Mouse (Mus musculus): ENCODE results near the gene Celsr2. TPM values are rescaled to one million over a fixed set of nuclear protein-coding genes. Genes with fewer than 3 reads are reported as not detected.

The Celsr2 gene
- polyA plus RNA-seq, 1 experiment from 2014 or later = 79.1 TPM

- 88% methylated on average over 8 of the region's 8 CpGs for WGBS
- H3K4me3 ChIP-seq = peak overlapping the region; percentile 96
- peaks cover 97% of the 10 kb centered on the region for H3K36me3 ChIP-seq
- 0 out of 2 replicates have a peak, but pooled peaks cover 1% of the 10 kb centered on the region for H3K27me3 ChIP-seq (ENCODE audit: insufficient read depth, poor library complexity, severe bottlenecking)
- H3K9me3 ChIP-seq = peaks cover 12% of the 10 kb centered on the region
- peak overlapping the region; percentile 98 for H3K27ac ChIP-seq
- H3K4me1 ChIP-seq (replicated peaks) = peaks cover 98% of the 10 kb centered on the region
- DNase-seq (ENCODE audit: low spot score) = no peak
Measured at GRCm38 (mm10) chr3:108408517-108409008, 6.8 kb downstream of the Celsr2 start.

GRCm38 (mm10) chr3:108406306-108406885 lies 9.0 kb downstream of the Celsr2 start:
- 78% methylated on average over 24 of the region's 24 CpGs for WGBS
- no peak for DNase-seq (ENCODE audit: low spot score)
- 0 out of 2 replicates have a peak, but pooled peaks cover 7% of the 10 kb centered on the region for H3K27me3 ChIP-seq (ENCODE audit: insufficient read depth, poor library complexity, severe bottlenecking)
- peak overlapping the region; percentile 36; the same call in 1 of the 2 replicates for H3K4me3 ChIP-seq
- H3K4me1 ChIP-seq (replicated peaks) = peaks cover 100% of the 10 kb centered on the region
- H3K27ac ChIP-seq = peak overlapping the region; percentile 90
- peaks cover 97% of the 10 kb centered on the region for H3K36me3 ChIP-seq
- no peaks in the 10 kb centered on the region for H3K9me3 ChIP-seq

GRCm38 (mm10) chr3:108405536-108406305 lies 9.6 kb downstream of the Celsr2 start:
- WGBS = 32% methylated on average over 14 of the region's 14 CpGs
- Histone ChIP-seq H3K9me3 (no peaks in the 10 kb centered on the region), H3K27ac (peak overlapping the region; percentile 90), H3K4me1 (replicated peaks) (peaks cover 94% of the 10 kb centered on the region), H3K27me3 (ENCODE audit: insufficient read depth, poor library complexity, severe bottlenecking) (0 out of 2 replicates have a peak, but pooled peaks cover 7% of the 10 kb centered on the region), H3K36me3 (peaks cover 97% of the 10 kb centered on the region), H3K4me3 (peak overlapping the region; percentile 36)
- DNase-seq (ENCODE audit: low spot score) = peak; percentile 67

- H3K9me3 ChIP-seq = no peaks in the 10 kb centered on the region
Measured at GRCm38 (mm10) chr3:108402528-108402920, 12.8 kb downstream of the Celsr2 start.

GRCm38 (mm10) chr3:108401692-108402527 lies 13.4 kb downstream of the Celsr2 start:
- Histone ChIP-seq H3K27me3 (ENCODE audit: insufficient read depth, poor library complexity, severe bottlenecking) (0 out of 2 replicates have a peak, but pooled peaks cover 7% of the 10 kb centered on the region), H3K4me3 (peak overlapping the region; percentile 20; the same call in 1 of the 2 replicates), H3K9me3 (no peaks in the 10 kb centered on the region), H3K27ac (peak overlapping the region; percentile 68), H3K4me1 (replicated peaks) (peaks cover 56% of the 10 kb centered on the region), H3K36me3 (peaks cover 100% of the 10 kb centered on the region)
- 39% methylated on average over 22 of the region's 22 CpGs for WGBS
- DNase-seq (ENCODE audit: low spot score) = peak; percentile 87

More at GRCm38 (mm10) chr3:108402528-108402920, 12.8 kb downstream of the Celsr2 start:
- Histone ChIP-seq H3K4me1 (replicated peaks) (peaks cover 62% of the 10 kb centered on the region), H3K27ac (peak overlapping the region; percentile 68), H3K27me3 (ENCODE audit: insufficient read depth, poor library complexity, severe bottlenecking) (0 out of 2 replicates have a peak, but pooled peaks cover 7% of the 10 kb centered on the region), H3K4me3 (no peak overlapping the region), H3K36me3 (peaks cover 100% of the 10 kb centered on the region)
- 85% methylated on average over 15 of the region's 15 CpGs for WGBS
- DNase-seq (ENCODE audit: low spot score) = no peak

GRCm38 (mm10) chr3:108400442-108400841 lies 14.9 kb downstream of the Celsr2 start:
- peaks cover 41% of the 10 kb centered on the region for H3K4me1 ChIP-seq (replicated peaks)
- 0 out of 2 replicates have a peak, but pooled peaks cover 7% of the 10 kb centered on the region for H3K27me3 ChIP-seq (ENCODE audit: insufficient read depth, poor library complexity, severe bottlenecking)
- no peak overlapping the region for H3K27ac ChIP-seq
- H3K9me3 ChIP-seq = no peaks in the 10 kb centered on the region
- H3K4me3 ChIP-seq = no peak overlapping the region
- 88% methylated on average over 5 of the region's 5 CpGs for WGBS
- peaks cover 100% of the 10 kb centered on the region for H3K36me3 ChIP-seq
- no peak for DNase-seq (ENCODE audit: low spot score)

GRCm38 (mm10) chr3:108398281-108398680 lies 17.1 kb downstream of the Celsr2 start:
- no peak overlapping the region for H3K4me3 ChIP-seq
- H3K27me3 ChIP-seq (ENCODE audit: insufficient read depth, poor library complexity, severe bottlenecking) = peaks cover 5% of the 10 kb centered on the region; the same call in 1 of the 2 replicates
- H3K9me3 ChIP-seq = no peaks in the 10 kb centered on the region
- no peak for DNase-seq (ENCODE audit: low spot score)
- H3K27ac ChIP-seq = no peak overlapping the region
- H3K36me3 ChIP-seq = peaks cover 100% of the 10 kb centered on the region
- peaks cover 31% of the 10 kb centered on the region for H3K4me1 ChIP-seq (replicated peaks)
- WGBS = 94% methylated on average over 9 of the region's 9 CpGs

- Histone ChIP-seq H3K27me3 (ENCODE audit: insufficient read depth, poor library complexity, severe bottlenecking) (peaks cover 3% of the 10 kb centered on the region; the same call in 1 of the 2 replicates), H3K36me3 (peaks cover 87% of the 10 kb centered on the region), H3K27ac (peak overlapping the region; percentile 66), H3K9me3 (no peaks in the 10 kb centered on the region), H3K4me3 (peak overlapping the region; percentile 9; the same call in 1 of the 2 replicates), H3K4me1 (replicated peaks) (peaks cover 45% of the 10 kb centered on the region)
- WGBS = 37% methylated on average over 15 of the region's 15 CpGs
- DNase-seq (ENCODE audit: low spot score) = no peak
Measured at GRCm38 (mm10) chr3:108392793-108393192, 22.6 kb downstream of the Celsr2 start.

- Histone ChIP-seq H3K27me3 (ENCODE audit: insufficient read depth, poor library complexity, severe bottlenecking) (peaks cover 3% of the 10 kb centered on the region; the same call in 1 of the 2 replicates), H3K9me3 (no peaks in the 10 kb centered on the region), H3K36me3 (peaks cover 87% of the 10 kb centered on the region), H3K27ac (peak overlapping the region; percentile 66), H3K4me1 (replicated peaks) (peaks cover 45% of the 10 kb centered on the region), H3K4me3 (peak overlapping the region; percentile 9; the same call in 1 of the 2 replicates)
- WGBS = 20% methylated on average over 10 of the region's 10 CpGs
- DNase-seq (ENCODE audit: low spot score) = no peak
Measured at GRCm38 (mm10) chr3:108392299-108392698, 23.1 kb downstream of the Celsr2 start.

- Histone ChIP-seq H3K4me1 (replicated peaks) (peaks cover 60% of the 10 kb centered on the region), H3K27ac (peak overlapping the region; percentile 73), H3K27me3 (ENCODE audit: insufficient read depth, poor library complexity, severe bottlenecking) (peaks cover 3% of the 10 kb centered on the region; the same call in 1 of the 2 replicates), H3K9me3 (no peaks in the 10 kb centered on the region), H3K36me3 (peaks cover 79% of the 10 kb centered on the region), H3K4me3 (no peak overlapping the region)
- DNase-seq (ENCODE audit: low spot score) = peak; percentile 96
- WGBS = 3% methylated on average over 5 of the region's 5 CpGs
Measured at GRCm38 (mm10) chr3:108389111-108389545, 26.2 kb downstream of the Celsr2 start.

GRCm38 (mm10) chr3:108386186-108386585 lies 29.2 kb downstream of the Celsr2 start:
- Histone ChIP-seq H3K27me3 (ENCODE audit: insufficient read depth, poor library complexity, severe bottlenecking) (no peaks in the 10 kb centered on the region), H3K4me3 (no peak overlapping the region), H3K27ac (no peak overlapping the region; the same call in 1 of the 2 replicates), H3K4me1 (replicated peaks) (peaks cover 62% of the 10 kb centered on the region), H3K36me3 (peaks cover 50% of the 10 kb centered on the region), H3K9me3 (no peaks in the 10 kb centered on the region)
- 88% methylated on average over 10 of the region's 10 CpGs for WGBS
- DNase-seq (ENCODE audit: low spot score) = no peak

GRCm38 (mm10) chr3:108384425-108384824 lies 30.9 kb downstream of the Celsr2 start:
- peaks cover 60% of the 10 kb centered on the region for H3K4me1 ChIP-seq (replicated peaks)
- DNase-seq (ENCODE audit: low spot score) = no peak
- peak overlapping the region; percentile 89 for H3K27ac ChIP-seq
- H3K9me3 ChIP-seq = no peaks in the 10 kb centered on the region
- 40% methylated on average over 2 of the region's 2 CpGs for WGBS
- H3K36me3 ChIP-seq = peaks cover 41% of the 10 kb centered on the region
- no peaks in the 10 kb centered on the region for H3K27me3 ChIP-seq (ENCODE audit: insufficient read depth, poor library complexity, severe bottlenecking)
- H3K4me3 ChIP-seq = peak overlapping the region; percentile 62

Measured in hindbrain, embryonic 10.5 days (tissue).